Mouse (Mus musculus): Measurements from ENCODE around the gene Pank1. TPM values are rescaled to one million over a fixed set of nuclear protein-coding genes. Genes with fewer than 3 reads are reported as not detected.
A peak's percentile ranks its signal among the peaks of the same experiment; 100 is the strongest.

The Pank1 gene
- total RNA-seq (2021) = 1 to 10 TPM; 8.8 to 9.3 TPM
- long read RNA-seq, experiment 1, full-length matches to known transcripts = 15 of 18 reads
- long read RNA-seq, experiment 1, partial matches to known transcripts = 0 of 18 reads
- long read RNA-seq, experiment 1, other reads (novel, unspliced or antisense) = 3 of 18 reads
- long read RNA-seq, experiment 2, full-length matches to known transcripts = 17 of 20 reads
- long read RNA-seq, experiment 2, partial matches to known transcripts = 1 of 20 reads
- long read RNA-seq, experiment 2, other reads (novel, unspliced or antisense) = 2 of 20 reads

DNA sequence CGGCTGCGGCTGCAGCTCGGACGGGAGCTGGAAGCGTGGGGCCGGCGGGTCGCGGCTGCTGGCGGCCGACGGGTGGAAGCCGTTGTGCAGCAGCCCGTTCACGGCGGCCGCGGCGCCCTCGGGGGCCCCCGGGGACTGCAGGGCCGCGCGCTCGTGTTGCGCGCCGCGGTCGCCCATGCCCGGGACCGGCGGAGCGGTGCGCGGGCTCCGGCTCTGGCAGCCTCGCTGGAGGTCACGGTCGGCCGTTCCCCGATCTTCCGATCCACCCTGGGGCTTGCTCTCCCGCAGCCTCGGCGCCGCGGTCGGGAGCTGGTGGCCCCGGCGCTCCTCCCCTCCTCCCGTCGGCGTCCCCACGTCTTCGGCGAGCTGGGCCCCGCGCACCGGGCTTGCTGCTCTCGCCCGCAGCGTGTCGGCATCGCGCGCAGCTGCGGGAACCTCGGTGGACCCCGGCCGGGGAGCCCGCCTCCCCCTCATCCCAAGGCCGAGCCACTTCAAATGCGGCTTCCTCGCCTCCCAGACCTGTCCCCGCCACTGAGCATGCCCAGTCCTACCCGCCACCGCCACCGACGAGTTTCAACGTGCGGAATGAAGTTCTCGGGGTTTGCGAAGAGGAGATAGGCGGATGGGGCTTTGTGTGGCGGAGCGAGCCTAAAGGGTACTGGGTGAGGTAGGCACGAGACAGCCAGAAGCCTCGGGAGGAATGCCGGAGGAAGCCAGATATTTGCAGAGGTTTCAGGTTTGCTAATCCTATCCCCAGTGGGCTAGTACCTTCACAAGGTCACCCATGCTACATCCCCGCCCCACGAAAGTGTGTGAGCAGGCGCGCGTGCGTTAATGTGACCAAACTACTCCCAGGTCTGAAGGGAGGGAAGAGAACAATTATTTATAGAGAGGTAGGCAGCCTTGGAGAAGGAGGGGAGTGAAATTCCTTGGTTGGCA, at the start of gene Pank1:
Pank1 (minus strand) TSS at position 853 of the 939 bp plus-strand sequence.
- DNase-seq = peak; percentile 63

DNA sequence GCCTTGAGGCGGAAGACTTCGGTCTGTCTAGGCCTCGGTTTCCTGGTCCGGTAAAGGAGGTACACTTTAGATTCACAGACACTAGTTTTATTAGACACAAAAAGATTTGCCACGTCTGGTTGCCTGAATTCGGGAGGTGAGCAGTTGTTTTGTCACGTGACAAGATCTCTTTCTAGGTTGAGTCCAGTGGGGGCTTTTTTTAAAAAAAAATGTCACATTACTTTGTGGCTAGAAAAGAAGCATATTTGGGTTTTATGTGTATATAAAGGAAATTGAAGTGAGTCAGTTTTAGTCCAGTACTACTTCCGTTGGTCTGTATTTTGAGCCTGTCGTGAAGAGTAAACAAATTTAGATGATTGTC, 43.3 kb upstream of the Pank1 start:
- no peak for DNase-seq

DNA sequence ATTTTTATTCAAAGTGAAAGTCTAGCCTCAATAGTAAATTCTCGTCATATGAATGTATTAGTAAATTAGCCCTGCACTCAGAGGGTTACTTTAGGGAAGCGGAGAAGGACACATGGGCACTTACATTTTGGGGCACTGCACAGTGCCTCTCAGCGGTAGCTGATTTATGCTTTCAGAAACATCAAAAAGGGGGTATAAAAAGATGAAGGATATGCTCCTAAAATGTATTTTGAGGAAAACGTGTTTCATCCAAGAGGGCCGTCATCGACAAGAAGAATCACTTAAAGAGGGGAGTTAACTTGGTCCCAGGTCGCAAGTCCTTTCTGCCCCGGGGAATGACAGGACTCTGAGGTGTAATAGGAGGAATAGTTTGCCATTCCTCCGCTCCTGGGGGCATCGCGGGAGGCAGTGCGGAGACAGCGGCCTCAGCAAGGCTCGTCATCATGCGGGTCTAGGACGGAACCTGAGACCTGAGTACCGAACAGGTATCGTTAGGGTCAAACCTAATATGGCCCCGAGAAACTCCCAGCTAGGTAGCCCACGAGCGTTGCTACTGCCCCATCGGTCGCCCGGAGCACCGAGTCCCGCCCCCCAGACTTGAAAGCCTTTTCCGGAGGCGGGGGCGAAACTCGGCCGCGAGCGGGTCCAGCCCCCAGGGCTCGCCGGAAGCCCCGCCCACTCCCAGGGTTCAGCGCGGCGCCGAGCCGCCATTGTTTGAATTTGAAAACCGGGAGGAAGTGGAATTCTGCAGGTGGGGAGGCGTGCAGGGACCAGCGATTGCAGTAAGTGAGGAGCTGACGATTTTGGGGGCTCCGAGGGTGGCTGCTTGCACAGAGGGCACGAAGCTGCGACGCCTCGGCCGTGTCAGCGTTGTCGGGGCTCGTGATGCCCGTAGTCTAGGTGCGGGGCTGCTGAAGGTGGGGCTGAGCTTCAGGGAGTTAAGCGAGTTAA, 42.7 kb upstream of the Pank1 start, which contains the start of gene Kif20b:
Kif20b (plus strand) TSS at position 710 of the 951 bp plus-strand sequence.
- peak; percentile 93 for DNase-seq

- DNase-seq = no peak
These were observed 42.0 kb upstream of the Pank1 start for GRCm38 (mm10) chr19:34921253-34921651.

GRCm38 (mm10) chr19:34920531-34920930, 41.3 kb upstream of the Pank1 start:
- no peak for DNase-seq

DNA sequence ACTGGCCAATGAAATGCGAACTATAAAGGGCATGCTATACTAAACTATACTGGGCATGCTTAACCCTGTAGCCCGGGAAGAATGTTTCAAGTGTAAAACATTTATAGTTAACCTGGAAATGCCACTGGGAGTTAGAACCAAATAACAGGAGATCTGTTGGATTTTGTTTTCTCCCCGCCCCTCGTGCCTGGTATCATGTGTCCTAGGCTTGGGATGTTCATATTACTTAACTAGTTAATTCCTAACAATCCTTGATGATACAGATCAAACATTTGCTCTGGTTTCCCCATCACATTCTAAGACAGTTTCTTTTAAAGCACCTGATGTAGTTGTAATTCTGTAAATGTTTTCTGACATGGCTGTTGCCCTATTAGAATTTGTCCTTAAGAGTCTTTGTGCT, 40.8 kb upstream of the Pank1 start:
- no peak for DNase-seq

- DNase-seq = no peak
These were observed 33.1 kb upstream of the Pank1 start for GRCm38 (mm10) chr19:34912366-34912765.

- no peak for DNase-seq
These were observed 27.5 kb upstream of the Pank1 start for GRCm38 (mm10) chr19:34906772-34907171.

GRCm38 (mm10) chr19:34905424-34905823, 26.2 kb upstream of the Pank1 start:
- DNase-seq = no peak

DNA sequence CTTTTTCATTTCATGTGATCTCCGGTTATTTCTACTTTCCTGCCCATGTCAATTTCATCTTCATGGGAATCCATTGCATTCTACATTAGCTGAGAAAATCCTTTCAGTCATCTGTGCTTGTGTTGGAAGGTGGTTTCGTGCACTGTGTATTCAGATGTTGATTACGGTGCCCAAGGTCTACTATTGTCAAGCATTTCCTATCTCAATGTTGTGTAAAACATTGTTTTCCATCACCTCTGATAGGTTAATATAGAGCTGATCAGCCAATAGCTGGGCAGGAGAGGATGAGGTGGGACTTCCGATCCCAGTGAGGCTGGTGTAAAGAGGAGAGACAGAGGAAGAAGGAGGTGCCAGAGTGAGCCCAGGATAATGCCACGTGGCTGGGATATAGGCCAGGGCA, 24.8 kb upstream of the Pank1 start:
- DNase-seq = no peak

DNA sequence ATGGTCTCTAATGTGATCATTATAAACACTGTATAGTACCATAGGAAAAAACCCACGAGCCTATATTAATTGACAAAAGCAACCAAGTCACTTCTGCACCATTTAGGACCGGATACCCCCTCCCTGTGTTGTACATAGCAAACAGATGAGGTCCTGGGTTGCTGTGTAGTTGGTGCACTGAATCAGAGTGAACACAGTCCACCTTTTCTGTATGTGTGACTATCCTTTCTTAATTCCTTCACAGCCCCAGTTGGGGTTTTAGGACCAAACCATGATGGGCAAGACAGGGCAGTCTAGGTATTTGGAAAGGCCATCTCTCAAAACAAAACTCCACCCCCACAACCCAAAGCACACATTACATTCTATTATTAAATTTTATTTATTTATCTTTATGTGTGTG, 22.5 kb upstream of the Pank1 start:
- DNase-seq = no peak

DNA sequence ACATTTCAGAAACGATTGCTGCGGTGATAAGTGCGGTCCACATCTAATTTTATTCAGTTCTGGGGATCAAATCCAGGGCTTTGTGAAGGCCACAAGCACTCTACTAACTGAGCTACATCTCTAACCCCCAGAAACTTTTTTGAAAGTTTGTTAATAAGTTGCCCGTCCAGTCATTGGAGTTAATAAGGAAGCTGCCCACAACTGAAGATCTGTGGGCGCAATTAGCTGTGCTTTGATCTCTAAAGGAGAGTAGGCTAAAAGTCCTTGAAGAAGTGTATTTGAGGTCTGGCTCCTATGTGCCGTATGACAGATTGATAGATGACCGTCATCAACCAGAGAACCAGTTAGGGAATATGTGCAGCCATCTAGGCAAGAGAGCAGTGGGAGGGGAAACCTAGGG, 22.0 kb upstream of the Pank1 start:
- no peak for DNase-seq

DNA sequence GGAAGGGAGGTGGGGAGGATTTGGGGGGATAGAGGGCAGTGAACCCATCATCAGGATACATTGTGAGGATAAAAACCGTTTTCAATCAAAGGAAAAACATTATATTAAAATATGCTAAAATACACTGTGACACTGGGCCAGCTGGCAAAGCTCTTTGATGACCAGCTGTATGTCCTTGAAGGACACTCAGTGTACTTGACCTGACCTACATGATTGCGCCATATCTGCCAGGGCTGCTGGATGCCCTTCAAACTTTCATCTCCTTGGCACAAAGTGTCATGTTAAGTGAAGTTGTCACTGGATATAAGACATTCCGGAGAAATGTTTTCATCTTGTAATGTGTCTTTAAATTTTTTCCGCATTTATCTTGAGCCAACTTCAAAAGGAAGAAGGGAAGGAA, 19.7 kb upstream of the Pank1 start:
- DNase-seq = no peak

- no peak for DNase-seq
These were observed 18.1 kb upstream of the Pank1 start for GRCm38 (mm10) chr19:34897082-34897965.

GRCm38 (mm10) chr19:34895082-34895481, 15.8 kb upstream of the Pank1 start:
- DNase-seq = no peak

DNA sequence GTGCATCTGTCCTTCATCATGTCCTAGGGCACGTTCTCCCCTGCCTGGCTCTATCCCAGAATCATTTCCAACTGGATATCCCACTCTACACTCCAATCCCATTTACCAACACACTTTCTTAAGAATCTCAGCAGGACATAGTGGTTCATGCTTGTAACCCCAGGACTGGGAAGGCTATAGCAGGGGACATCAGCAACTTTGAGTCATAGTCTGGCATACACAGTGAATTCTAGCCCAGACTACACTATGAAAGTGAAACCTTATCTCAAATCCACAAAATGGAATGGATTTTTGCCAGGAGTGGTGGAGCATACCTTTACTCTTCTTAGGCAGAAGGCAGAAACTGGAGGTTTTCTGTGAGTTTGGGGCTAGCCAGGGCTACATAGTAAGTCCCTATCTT, 12.3 kb upstream of the Pank1 start:
- DNase-seq = no peak

- DNase-seq = no peak
These were observed 11.7 kb upstream of the Pank1 start for GRCm38 (mm10) chr19:34890981-34891380.

DNA sequence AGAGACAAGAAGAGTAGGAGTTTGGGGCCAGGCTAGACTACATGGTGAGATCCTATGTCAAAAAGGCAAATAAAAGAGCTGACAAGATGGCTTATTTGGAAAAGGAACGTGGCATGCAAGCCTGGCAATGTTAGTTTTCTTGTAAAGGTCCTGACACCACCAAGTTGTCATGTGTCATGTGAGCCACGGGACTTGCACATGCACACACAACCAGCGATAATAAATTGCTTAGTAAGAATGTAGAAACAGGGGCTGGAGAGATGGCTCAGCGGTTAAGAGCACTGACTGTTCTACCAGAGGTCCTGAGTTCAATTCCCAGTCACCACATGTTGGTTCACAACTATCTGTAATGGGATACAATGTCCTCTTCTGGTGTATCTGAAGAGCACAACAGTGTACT, 7.1 kb upstream of the Pank1 start:
- no peak for DNase-seq

- no peak for DNase-seq
These were observed 4.4 kb upstream of the Pank1 start for GRCm38 (mm10) chr19:34883526-34884224.

GRCm38 (mm10) chr19:34882443-34882842, 3.2 kb upstream of the Pank1 start:
- DNase-seq = no peak

GRCm38 (mm10) chr19:34881160-34881559, 1.9 kb upstream of the Pank1 start:
- no peak for DNase-seq

Data from gastrocnemius, postnatal 10 days (tissue).